Mouse (Mus musculus): ENCODE results near the gene Alox8.

GRCm38 (mm10) chr11:69178525-69178924 is 19.1 kb downstream of the Alox8 start:
- no peak for TF ChIP-seq CTCF (IDR thresholded peaks at IDR 0.05; ENCODE audit: insufficient read depth, low read depth, low read length)
- TF ChIP-seq POLR2A (IDR thresholded peaks at IDR 0.05; ENCODE audit: insufficient read depth, low read depth, low read length), result no peak
